Mouse (Mus musculus) myocyte (in vitro differentiated cells): ENCODE measurements at regions not wholly inside any gene's neighbourhood (a gene's known extent, or its start where the extent isn't known, plus 50 kb on each side); places are given as distances from the start of the nearest gene placed in this dataset.

Source experiments
- H3K27me3 ChIP-seq: one replicate; pipeline ENCODE4 v1.6.1; 2011; ENCODE audit not compliant: control insufficient read depth, insufficient read depth, insufficient read length
- H3K36me3 ChIP-seq: one replicate; pipeline ENCODE4 v1.6.1; 2011; ENCODE audit not compliant: control insufficient read depth, insufficient read depth
- H3K4me2 ChIP-seq: one replicate; pipeline ENCODE4 v1.6.1; 2011; ENCODE audit warnings: low read depth, control low read depth
- H3K4me3 ChIP-seq: one replicate; pipeline ENCODE4 v1.5.1; 2011; ENCODE audit warnings: mild to moderate bottlenecking, control low read depth, moderate library complexity
- H3K79me2 ChIP-seq: one replicate; pipeline ENCODE4 v1.6.1; 2011; ENCODE audit not compliant: control insufficient read depth, insufficient read depth
- H3ac ChIP-seq: one replicate; pipeline ENCODE4 v1.6.1; 2011; ENCODE audit not compliant: control insufficient read depth, insufficient read length
- CEBPB ChIP-seq: IDR thresholded peaks from 2 replicates; pipeline ENCODE4 v1.6.1; 2011; ENCODE audit warnings: mild to moderate bottlenecking, moderate library complexity; ENCODE audit not compliant: poor library complexity, insufficient read depth, severe bottlenecking
- E2F4 ChIP-seq: IDR thresholded peaks from one replicate; pipeline ENCODE4 v1.6.1; 2011; ENCODE audit warnings: mild to moderate bottlenecking, control low read depth, moderate library complexity; ENCODE audit not compliant: insufficient read depth
- MAX ChIP-seq: IDR thresholded peaks from one replicate; pipeline ENCODE4 v1.6.1; 2011; ENCODE audit warnings: low read depth, mild to moderate bottlenecking, control low read depth
- MYOD1 ChIP-seq, 3 experiments: IDR thresholded peaks; one replicate each; pipeline ENCODE4 v1.6.1; 2011; ENCODE audit warnings: control low read depth in 2 of 3, low read depth in 2 of 3, mild to moderate bottlenecking in 2 of 3, moderate library complexity in 1 of 3; ENCODE audit not compliant: insufficient read length in 2 of 3, control insufficient read depth in 1 of 3
- MYOG ChIP-seq, 3 experiments: IDR thresholded peaks; one replicate each; pipeline ENCODE4 v1.6.1; 2011; ENCODE audit warnings: control low read depth in 2 of 3, low read depth in 2 of 3, mild to moderate bottlenecking in 2 of 3; ENCODE audit not compliant: insufficient read length in 2 of 3, control insufficient read depth in 1 of 3, insufficient read depth in 1 of 3
- POLR2A ChIP-seq: IDR thresholded peaks from one replicate; pipeline ENCODE4 v1.6.1; 2011; ENCODE audit warnings: low read depth, mild to moderate bottlenecking, control low read depth, moderate library complexity; ENCODE audit not compliant: insufficient read length
- POLR2AphosphoS2 ChIP-seq: IDR thresholded peaks from one replicate; pipeline ENCODE4 v1.6.1; 2011; ENCODE audit warnings: low read depth, control low read depth; ENCODE audit not compliant: insufficient read length
- REST ChIP-seq: IDR thresholded peaks from one replicate; pipeline ENCODE4 v1.6.1; 2011; ENCODE audit warnings: mild to moderate bottlenecking, control low read depth, moderate library complexity; ENCODE audit not compliant: insufficient read depth, insufficient read length
- SRF ChIP-seq: IDR thresholded peaks from one replicate; pipeline ENCODE4 v1.6.1; 2011; ENCODE audit warnings: low read depth; ENCODE audit not compliant: control insufficient read depth, insufficient read length
- TCF12 ChIP-seq: IDR thresholded peaks from one replicate; pipeline ENCODE4 v1.6.1; 2011; ENCODE audit warnings: mild to moderate bottlenecking, control low read depth; ENCODE audit not compliant: poor library complexity, insufficient read depth, severe bottlenecking
- TCF3 ChIP-seq: IDR thresholded peaks from one replicate; pipeline ENCODE4 v1.6.1; 2011; ENCODE audit warnings: low read depth, control low read depth; ENCODE audit not compliant: insufficient read length
- USF1 ChIP-seq: IDR thresholded peaks from one replicate; pipeline ENCODE4 v1.6.1; 2011; ENCODE audit warnings: low read depth, mild to moderate bottlenecking, control low read depth, moderate library complexity

DNA sequence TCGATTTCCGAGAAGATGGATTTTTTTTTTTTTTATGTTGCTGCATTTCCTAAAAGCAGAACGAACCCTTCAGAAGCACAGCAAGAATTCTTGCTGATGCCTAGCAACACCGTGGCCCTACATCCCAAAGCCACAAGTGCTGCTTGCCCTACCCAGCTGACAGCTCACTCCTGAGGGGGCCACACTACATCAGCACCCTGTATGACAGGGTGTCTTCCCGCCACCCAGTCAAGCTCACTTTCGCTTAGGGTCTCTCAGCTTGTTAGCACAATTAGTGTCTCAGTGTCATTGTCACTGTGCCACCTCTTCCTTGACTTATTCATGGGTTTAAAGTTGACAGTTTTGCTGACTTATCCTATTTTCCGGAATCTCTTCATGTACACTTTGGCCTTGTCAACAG lies 81.2 kb upstream of the Gm6993 start:
- Histone ChIP-seq H3K36me3 (no peaks in the 10 kb centered on the region), H3ac (no peak overlapping the region), H3K4me2 (no peak overlapping the region), H3K4me3 (no peak overlapping the region), H3K79me2 (no peaks in the 10 kb centered on the region), H3K27me3 (no peaks in the 10 kb centered on the region)
- no peak for TF ChIP-seq CEBPB
- TF ChIP-seq USF1, result no peak
- TF ChIP-seq REST, result no peak
- TF ChIP-seq MYOG (IDR thresholded peaks at IDR 0.05; ENCODE audit: control insufficient read depth in 1 of 3, insufficient read depth in 1 of 3, insufficient read length in 2 of 3, low read depth in 2 of 3), result no peak
- TF ChIP-seq TCF3, result no peak
- TF ChIP-seq SRF, result no peak
- no peak for TF ChIP-seq POLR2AphosphoS2

DNA sequence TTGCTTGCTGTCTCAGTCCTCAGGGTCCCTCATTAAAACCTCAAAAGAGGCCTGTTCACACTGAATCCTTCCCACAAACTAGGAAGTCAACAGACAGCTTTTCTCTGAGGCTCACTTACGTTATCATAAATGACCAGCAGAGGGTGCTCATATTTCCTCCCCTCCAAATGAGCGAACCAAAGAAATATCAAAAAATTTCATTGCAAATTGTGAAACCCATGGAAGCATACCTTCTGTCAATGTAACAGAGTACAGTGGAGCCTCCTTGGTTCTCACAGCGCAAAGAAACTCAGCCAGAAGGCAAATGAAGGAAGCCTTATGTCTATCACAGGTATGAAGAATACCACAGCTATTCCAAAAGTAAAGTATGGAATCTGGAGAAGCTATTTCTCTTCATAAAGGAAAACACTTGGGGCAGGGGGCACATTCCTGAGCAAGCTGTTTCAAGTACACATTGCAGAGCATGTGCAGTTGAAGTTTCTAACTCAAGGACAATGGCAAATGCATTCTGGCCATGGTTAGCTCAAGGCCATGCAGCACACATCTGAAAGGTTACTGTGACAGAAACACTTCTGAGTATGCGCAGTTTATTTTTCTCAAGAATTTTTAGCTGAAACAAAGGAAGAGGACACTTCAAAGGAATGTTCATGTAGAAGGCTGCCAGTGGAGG lies 72.2 kb upstream of the Gm6993 start:
- TF ChIP-seq MYOG (IDR thresholded peaks at IDR 0.05; ENCODE audit: control insufficient read depth in 1 of 3, insufficient read depth in 1 of 3, insufficient read length in 2 of 3, low read depth in 2 of 3) (no peak), TCF3 (no peak), TCF12 (no peak), POLR2AphosphoS2 (no peak), REST (no peak), POLR2A (no peak), MAX (no peak), USF1 (no peak), CEBPB (no peak), MYOD1 (IDR thresholded peaks at IDR 0.05; ENCODE audit: control insufficient read depth in 1 of 3, insufficient read length in 2 of 3, low read depth in 2 of 3) (no peak), E2F4 (no peak)
- Histone ChIP-seq H3K4me3 (no peak overlapping the region), H3K36me3 (no peaks in the 10 kb centered on the region), H3K4me2 (no peak overlapping the region), H3K79me2 (no peaks in the 10 kb centered on the region), H3K27me3 (no peaks in the 10 kb centered on the region), H3ac (no peak overlapping the region)

DNA sequence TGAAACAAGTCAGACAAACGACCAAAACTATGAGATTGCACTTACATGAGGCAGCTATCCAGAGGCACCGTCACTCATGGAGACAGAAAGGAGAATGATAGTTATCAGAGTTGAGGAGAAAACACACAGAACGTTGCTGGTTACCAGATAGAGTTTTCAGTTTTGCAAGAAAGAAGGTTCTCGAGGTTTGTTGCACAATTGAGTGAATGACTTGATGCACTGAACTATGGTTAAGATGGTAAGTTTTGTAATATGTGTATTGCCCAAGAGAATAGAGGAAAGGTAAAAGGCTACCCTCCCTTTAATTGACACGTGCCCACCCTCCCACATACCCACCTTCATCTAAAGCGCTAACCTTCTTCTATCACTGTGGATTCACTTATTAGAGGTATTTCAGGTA lies 70.5 kb upstream of the Gm6993 start:
- Histone ChIP-seq H3K27me3 (no peaks in the 10 kb centered on the region), H3K36me3 (no peaks in the 10 kb centered on the region), H3K4me3 (no peak overlapping the region), H3ac (no peak overlapping the region), H3K79me2 (no peaks in the 10 kb centered on the region), H3K4me2 (no peak overlapping the region)
- TF ChIP-seq TCF3, result no peak
- TF ChIP-seq MAX, result no peak
- no peak for TF ChIP-seq CEBPB
- no peak for TF ChIP-seq TCF12
- no peak for TF ChIP-seq E2F4

DNA sequence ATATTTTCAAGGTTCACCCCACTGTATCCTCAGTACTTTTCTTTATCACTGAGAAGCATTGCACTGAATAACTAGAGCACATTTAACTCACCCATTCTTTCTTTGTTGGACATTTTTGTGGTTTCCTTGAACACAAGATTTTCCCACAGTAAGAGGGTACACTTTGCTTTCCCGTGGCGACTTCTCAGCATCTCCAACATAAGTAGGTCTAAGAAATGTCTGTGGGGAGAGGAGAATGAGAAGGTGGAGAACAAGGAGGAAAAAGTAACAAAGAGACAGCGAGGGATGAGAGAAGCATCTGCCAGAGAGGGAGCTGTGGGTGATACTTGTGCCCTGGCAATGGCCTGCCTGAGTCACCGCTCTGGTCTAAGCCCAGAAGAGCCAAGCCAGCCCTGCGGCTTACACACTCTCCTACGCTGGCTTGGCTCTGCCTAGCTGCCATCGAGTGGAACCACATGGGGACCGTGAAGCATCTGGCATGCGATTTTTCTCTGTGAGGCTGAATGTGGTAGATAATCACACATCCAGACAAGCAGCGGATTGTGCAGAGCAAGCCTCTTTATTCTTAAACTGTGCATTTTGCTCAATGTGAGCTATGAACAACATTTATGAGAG lies 69.9 kb upstream of the Gm6993 start:
- Histone ChIP-seq H3K4me3 (no peak overlapping the region), H3ac (no peak overlapping the region), H3K36me3 (no peaks in the 10 kb centered on the region), H3K27me3 (no peaks in the 10 kb centered on the region), H3K79me2 (no peaks in the 10 kb centered on the region), H3K4me2 (peak overlapping the region; percentile 57)
- TF ChIP-seq SRF, result no peak
- TF ChIP-seq MYOD1 (IDR thresholded peaks at IDR 0.05; ENCODE audit: control insufficient read depth in 1 of 3, insufficient read length in 2 of 3, low read depth in 2 of 3), result peak in 1 of 3 experiments; percentile 36

DNA sequence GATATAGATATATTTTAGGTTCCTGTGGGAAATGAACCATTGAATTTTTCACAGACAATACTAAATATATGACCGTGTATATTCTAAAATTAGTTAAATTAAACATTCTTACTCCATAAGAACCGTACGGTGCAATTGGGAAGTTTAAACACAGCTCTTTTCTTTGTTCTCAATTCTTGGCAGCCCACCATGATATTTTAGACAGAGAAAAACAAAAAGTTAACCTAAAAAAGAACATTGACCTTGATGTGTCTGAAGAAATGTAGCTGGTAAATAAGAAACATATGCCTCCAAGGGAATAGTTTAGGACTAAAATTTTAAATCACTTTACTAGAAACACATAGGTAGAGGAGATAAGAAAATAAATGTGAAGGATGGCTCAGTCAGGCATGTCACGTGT lies 68.6 kb upstream of the Gm6993 start:
- Histone ChIP-seq H3K36me3 (no peaks in the 10 kb centered on the region), H3K79me2 (no peaks in the 10 kb centered on the region), H3K4me2 (no peak overlapping the region), H3ac (no peak overlapping the region), H3K27me3 (no peaks in the 10 kb centered on the region), H3K4me3 (no peak overlapping the region)
- no peak for TF ChIP-seq TCF3
